Mouse (Mus musculus) megakaryocyte-erythroid progenitor cell, adult 5-6 weeks (primary cell): ENCODE results near the gene Igf1r. TPM values are rescaled to one million over a fixed set of nuclear protein-coding genes. Genes with fewer than 3 reads are reported as not detected.

Experiments
- ATAC-seq: replicated peaks from 2 replicates; pipeline ENCODE4 v1.8.0; 2016; ENCODE audit warnings: mild to moderate bottlenecking, inconsistent platforms; ENCODE audit not compliant: severe bottlenecking, poor library complexity, low FRiP score, low TSS enrichment
- total RNA-seq, 2 experiments: library from RNA; stranded (forward) in 1 of 2; stranded (reverse) in 1 of 2; fragments of 200-1000, 215-1000 nt in 1 of 2; fragments of >200 nt in 1 of 2; fragmentation: Nextera tagmentation in 1 of 2; gene quantifications; 2 replicates each; pipeline ENCODE4 v1.2.3; 2014 to 2017

Gene Igf1r
- total RNA-seq, 2 experiments from 2014 or later: 21.4 to 40.8 TPM

DNA sequence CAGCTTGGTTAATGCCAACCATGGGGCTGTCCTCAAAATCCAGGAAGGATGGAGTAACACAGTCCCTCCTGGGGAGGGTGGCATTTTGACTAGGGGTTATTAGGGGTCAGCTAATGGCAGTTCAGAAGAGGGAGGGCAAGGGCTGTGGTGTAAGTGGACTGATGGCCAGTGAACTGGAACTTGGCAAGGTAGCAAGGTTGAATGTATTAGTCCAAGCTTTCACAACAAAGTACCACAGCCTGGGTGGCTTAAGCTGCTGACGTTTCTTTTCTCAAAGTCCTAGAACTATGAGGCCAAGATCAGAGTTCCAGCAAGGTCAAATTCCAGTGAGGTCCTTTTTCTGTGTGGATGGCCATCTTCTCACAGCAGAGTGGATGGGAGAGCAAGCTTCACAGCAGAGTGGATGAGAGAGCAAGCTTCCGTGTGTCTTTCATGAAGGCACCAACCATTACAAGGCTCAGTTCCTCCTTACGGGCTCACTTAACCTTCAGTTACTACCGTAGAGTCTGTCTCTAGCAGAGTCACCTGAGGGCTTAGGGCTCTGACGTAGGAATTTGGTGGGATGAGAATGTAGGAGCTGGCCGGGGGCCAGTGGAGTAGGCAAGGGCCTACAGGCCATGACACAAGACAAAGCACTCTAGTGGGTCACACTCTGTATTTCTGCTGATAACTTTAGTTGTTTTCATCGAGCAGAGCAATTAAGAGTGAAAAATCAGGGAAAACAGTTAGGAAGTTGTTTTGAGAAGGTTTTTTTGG lies 144.6 kb downstream of the Igf1r start:
- no peak for ATAC-seq

DNA sequence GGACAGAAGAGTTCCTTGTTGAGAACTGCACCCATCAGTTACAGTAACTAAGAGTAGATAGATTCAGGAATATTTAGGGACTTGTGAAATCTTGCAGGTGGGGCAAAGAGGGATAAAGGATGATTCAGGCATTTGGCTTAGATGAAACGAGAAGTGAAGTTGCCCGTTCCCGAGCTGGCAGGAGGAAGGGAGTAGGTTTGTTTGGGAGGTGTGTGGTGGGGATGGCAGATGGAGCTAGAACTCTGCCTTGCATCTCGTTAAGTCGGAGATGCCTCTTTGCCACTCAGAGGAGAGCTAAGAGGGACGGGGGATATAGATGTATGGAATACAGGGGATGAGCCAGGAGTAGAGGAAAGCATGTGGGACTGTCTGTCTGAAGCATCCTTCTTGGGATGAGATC lies 145.5 kb downstream of the Igf1r start:
- no peak for ATAC-seq

DNA sequence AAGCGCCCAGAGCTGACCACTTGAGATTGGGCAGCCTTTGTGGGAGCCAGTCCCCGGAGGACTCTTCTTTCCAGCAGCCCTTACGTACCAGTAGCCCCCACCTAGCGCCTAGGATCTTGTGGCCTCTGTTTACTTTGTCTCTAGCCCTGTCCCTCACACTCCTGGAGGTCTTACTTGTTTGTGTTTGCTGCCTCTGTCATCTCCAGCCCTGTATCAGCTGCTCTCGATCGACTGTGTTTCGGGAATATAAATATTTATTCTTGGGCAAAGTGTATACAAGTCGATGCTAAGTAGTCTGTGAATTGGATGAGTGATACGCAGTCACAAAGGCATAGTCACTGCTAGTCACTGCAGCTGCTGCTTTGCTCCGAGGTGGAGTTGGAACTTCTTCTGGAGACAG lies 147.8 kb downstream of the Igf1r start:
- no peak for ATAC-seq

DNA sequence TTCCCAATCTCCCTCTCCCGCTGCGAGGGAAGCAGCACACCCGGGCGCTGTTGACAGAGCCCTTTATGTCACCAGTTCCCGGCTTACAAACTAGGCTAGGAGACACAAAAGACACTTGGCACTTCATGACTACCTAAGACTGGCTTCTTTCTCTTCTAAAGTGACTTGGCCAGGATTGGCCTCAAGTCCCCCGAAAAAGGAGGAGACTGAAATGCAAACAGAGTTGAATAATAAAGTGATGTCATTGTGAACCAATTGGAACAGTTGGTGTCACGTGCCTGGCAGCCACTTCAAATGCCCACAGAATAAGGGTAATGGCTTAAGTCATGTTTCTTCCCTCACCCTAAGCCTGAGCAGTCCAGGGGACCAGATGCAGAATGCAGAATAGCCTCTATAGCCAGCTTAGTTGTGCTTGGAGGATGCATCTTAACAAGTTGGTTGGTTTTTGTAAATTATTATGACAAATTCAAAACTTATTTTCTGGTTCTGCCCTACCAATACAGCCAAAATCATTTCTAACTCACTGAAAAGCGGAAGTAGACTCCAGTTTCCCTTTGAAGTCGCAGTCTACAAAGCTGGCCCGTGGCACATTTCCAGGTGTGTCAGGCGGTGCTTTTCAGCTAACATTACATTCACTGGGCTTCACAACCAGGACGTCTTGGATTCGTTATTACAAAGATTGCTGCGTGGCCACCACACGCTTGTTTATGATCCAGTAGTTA lies 150.0 kb downstream of the Igf1r start:
- no peak for ATAC-seq

DNA sequence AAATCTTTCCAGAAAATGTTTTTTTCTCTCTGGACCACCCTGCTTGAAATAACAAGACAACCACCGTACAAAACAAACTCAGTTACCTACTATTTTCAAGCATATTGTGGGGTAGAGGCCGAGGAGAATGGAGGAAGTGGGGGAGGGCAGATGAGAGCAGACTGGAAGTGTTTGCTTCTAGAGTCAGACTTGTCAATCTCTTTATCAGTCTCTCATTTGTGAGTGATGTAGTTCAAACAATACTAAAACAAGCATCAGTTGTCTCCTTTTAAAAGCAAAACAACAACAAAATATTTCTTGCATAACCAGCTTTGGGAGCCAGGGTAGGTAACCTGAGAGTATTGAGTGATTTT lies 150.5 kb downstream of the Igf1r start:
- ATAC-seq: no peak

DNA sequence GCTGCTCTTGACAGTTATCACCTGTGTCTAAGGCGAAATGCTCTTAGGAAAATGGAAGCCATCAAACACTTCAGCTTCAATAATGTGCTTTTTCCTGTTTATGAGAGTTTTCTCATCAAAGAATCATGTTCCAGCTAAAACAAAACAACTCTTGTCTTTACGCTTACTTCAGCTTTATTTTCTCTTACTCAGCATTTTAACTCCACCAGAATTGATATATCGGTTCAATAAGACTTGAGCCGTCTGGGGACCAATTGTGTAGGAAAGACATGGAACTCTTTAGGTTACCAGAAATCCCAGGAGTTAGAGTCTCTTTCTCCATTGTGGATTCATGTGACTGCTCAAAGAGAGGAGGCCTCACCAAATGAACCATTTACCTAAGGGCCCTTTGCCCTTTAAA lies 158.9 kb downstream of the Igf1r start:
- ATAC-seq: no peak

DNA sequence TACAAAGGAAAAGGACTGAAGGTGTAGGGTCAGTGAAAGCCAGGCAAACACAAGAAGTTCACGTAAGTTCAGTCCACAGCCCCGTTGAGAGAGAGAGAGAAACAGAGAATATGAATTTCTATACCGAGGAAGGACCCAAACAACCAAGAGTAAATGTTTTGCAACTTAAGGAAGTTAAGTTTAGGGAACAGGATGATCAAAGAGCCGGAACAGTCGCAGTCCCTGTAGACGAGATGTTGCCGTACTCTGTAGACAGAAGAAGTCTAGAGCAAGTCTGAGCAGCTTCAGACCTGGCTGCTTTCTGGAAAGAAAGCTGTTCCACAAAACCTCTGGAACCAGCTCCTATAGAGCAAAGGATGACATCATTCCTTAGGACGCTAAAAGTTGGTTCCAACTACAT lies 160.0 kb downstream of the Igf1r start:
- no peak for ATAC-seq

DNA sequence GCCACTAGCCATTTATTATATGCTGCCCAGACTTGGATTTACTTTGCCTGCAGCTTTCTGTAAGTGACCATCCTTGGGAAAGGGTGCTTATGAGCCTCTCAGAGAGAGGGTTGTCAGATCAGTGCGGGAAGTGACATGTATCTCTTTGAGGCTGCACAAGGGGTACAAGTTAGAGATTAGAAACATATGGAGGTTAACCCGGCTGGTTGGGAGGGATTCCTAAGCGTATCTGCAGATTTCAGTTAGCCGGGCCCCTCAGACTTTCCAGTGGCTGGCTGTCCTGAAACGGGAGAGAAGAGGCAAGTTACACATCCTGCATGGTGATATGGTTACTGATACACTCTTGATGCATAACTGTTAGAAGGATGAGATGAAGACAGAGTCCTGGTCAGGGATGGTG lies 161.7 kb downstream of the Igf1r start:
- ATAC-seq: no peak

DNA sequence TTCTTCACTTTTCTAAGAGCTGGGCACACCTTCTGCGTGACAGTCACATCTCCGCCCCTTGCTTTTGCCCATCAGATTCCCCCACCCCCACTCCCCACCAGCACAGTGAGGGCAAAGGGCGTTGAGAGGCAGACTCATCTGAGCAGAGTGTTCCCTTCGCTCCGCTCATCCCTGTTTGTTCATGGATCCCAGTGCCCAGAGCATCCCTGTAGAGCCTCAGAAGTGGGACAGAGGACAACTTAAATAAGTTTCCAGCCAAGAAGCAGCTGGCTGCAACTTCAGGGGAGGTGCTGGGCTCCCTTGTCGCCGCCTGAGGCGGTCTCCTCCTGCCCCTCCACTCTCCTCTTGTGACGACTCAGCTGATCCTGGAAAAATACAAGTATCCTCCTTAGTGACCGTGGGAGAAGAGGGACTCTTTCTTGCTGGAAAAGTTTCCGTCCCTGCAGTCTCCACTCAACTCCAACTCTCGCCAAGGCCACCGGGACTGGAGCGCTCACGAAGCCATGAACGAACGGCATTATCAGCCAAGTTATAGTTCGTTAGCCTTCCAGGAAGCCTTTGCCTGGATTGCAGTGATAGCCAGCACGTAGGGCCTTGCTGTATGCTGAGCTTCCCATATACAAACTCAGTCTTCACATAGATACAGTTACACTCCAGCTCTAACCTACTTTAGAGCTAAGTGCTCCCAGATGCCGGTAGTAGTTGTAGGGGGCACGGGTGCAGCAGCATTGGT lies 162.5 kb downstream of the Igf1r start:
- ATAC-seq: peak; percentile 54; the same call in 1 of the 2 replicates

DNA sequence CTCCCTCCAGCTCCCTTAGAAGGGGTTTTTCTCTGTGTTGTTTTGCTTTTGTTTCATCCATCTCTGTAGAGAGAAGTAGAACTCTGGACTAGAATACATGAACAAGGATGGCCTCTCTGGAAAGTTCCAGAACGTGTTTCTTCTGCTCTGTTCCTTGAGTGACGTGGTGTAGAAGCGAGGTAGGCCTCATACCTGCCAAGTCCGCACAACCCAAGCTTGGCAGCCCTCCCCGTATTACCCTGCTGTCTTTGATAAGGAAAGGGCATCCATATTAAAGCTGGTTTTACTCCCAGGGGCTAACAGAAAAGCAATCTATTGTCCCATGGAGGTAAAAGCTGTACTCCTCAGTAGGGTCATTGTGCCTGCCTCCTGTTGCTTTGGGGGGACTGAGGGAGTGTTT lies 164.9 kb downstream of the Igf1r start:
- peak; percentile 83 for ATAC-seq

DNA sequence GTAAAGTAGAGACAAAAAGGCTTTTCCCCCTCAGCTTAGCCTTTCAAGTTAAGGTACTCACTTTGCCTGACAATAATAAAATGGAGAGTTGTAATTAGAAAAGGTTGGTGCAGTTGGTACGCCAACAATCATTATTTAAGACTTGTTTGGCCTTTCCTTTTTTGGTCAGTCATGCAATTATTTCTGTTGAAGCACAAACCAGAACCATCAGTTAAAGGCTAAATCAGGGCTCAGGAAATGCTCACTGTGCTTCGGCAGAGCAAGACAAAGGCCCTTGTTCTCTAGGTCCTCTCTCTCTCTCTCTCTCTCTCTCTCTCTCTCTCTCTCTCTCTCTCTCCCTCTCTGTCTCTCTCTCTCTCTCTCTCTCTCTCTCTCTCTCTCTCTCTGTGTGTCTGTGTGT lies 165.4 kb downstream of the Igf1r start:
- ATAC-seq: no peak

DNA sequence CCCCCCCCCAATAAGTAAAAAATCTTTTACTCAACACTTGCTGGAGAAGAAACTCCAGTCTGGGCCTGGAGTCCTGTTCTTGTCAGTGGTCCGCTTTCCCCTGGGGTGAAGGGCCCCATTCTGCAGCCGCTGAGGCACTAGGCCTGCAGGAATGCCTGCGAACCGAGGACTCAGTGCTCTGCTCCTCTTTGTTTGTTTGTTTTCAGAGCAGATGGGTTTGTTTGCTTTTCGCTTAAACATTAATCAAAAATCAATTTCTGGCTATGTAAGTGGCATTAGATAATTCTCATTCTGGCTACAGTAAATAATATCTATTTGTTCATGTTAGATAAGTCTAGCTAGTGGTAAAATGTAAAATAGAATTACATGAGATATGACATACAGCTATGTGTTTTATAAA lies 167.0 kb downstream of the Igf1r start:
- ATAC-seq: no peak

DNA sequence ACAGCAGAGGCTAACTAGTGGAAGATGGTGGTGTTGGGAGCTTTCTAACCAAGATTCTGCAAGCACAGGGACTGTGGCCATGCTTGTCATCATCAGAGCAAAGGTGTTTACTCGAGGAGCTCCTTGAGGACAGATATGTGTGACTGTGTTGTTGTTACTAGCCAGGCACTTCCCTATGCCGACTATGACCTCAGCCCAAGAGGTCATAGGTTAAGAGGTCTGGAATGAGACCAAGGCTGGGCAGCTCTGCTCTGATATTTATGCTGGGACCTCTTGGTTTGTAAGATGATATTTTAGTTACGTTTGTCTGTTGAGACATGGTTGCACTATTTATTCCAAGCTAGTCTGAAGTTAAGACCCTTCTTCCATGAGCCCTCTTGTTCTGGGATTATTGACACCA lies 169.8 kb downstream of the Igf1r start:
- no peak for ATAC-seq

DNA sequence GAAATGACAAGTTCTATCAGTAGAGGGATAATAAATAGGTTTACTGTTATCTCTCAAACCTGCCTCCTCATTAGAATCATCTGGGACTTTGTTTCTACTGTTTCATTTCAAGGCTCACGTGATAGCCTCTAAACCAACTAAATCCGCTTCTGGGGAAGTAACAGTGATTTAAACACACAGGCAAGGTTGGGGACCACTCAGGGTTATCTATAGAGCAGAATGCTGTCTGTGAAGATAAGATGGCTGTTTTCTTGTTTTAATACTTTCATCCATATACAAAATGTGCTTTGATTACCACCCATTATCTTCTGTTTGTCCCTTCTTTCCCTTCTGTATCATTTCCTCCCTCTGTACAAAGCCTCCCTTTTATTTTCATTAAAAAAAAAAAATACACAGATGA lies 172.7 kb downstream of the Igf1r start:
- no peak for ATAC-seq

DNA sequence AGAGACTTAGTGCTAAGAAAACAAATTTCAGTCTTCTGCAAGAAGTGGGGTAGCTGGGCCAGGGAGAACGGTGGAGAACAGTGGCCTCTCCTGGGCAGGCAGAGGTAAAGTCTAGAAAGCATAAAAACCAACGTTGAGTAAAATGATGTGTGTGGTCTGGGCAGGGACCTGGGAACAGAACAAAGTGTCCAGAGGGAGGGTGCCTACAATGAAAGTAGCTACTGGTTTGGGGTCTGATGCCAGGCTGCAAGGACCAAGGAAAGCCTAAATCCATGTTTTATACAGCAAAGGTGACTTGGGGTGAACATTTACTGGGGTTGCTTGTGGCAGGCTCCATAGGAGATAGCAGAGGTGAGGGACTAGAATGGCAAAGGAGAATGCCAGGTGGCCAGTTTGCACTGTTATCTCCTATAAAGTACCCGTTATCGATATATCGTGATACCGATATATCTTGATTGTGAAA lies 175.2 kb downstream of the Igf1r start:
- peak; percentile 55 for ATAC-seq

DNA sequence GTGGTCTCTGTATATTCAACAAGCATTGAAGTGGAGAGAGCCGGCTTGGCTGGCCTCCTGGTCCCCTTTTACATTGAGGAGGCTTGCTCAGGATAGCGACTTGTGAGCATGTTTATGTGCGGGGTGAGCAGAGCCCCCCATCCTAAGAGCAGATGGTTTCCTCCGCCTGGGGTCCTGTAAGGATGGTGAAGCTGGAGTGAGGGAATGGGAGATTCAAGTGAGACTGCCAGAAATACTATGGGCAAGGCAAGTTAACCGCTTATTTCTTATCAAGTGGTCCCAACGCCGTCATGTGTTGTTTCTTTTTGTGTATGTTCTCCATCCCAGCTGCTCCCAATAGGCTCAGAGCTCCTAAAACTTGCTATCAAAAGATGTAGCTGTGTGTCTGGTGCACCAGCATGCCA lies 175.6 kb downstream of the Igf1r start:
- peak; percentile 16; the same call in 1 of the 2 replicates for ATAC-seq

DNA sequence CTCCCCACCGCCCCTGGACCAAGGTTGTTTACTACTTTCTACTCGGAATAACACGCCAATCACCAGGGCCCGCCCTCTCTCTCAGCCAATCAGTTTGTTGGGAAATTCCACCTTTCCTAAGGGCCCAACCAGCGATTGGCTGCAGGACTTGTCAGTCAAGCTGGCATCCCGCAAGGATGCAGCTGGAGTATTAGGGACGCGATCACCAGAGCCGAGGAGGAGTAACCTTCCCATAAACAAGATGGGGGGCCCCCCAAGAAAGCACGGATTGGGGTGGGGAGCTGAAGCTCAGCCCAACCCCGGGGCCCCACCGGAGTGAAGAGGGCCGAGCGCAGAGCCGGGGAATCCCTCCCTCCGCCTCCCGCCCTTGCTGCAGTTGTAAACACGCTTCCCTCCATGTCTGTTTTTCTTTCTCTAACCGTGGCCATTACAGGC lies 176.5 kb downstream of the Igf1r start:
- ATAC-seq: peak; percentile 82

DNA sequence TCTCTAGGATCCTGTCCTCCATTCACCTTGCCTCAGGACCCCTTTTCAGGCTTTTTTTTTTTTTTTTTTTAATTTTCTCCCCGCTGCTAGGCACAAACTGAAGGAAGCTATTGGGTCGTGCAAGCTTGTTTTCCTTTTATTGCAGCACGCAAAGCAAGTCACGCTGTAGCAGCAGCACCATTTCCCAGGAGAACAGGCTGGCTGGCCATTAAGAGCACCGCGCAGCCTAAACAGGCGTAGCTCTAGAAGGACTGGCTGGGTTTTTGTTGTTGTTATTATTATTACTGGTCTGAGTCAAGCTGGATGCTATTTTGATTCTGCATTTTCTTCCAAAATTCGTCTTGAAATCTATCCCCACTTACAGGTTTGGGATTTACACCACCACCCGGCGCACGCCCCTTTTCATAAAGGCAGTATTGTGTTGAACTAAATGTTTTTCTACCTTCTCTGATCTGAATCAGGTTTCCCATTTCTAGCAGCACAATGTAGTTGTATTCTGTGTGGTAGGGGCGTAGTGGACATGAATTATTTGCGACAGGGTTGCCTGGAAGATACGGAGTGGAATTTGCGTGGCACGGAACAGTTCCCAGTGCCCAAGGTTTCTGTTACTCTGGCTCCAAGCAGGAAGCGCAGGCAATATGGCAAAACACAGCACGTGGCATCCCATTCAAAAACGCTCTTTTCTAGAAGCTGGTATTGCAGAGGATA lies 177.1 kb downstream of the Igf1r start:
- ATAC-seq: peak; percentile 39

DNA sequence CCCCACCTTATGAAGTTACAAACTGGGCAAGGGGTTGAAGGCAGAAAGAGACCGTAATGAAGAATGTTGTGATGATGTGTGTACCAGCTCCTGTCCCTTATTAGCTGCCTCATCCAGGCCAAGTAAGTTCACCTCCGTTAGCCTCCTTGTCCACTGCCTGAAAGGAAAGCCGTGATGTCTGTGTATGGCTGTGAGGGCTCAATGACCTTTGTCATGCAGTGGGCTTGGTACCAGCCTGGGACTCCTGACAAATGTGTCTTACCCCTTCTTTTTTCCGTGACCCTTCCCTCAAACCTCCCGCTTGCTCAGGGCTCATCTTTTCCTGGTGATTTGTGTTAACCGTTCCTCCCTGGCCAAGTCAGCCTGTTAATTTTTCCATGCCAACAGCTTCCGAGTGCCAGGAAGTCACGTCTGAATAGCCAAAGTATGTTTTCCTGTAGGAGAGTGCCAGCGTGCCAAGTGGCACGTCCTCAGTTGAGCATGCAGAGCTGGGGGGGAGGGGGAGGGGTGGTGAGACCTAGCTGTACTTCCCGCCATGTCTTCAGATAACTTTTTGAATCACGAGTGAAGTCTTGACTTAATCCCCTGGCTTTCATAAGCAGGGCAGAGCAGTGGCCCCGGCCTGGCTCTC lies 178.4 kb downstream of the Igf1r start:
- ATAC-seq: no peak
